ENCODE assay signal across 8 mouse cellular contexts in genomic region chr10:82986993-82987349, GRCm38 (mm10). TPM values are rescaled to one million over a fixed set of nuclear protein-coding genes. Genes with fewer than 3 reads are reported as not detected.
A peak's percentile ranks its signal among the peaks of the same experiment; 100 is the strongest.
DNase-seq lines count a peak whose midpoint lies in the region; ATAC-seq and TF ChIP-seq lines count a peak whose summit lies in the region.

No protein-coding gene starts in this region.

- no peaks in the 10 kb centered on the region for H3K79me2 ChIP-seq in heart, adult 2 months (replicated peaks; ENCODE audit: control insufficient read depth, insufficient read depth, low read length)

- H3K36me3 ChIP-seq in heart, adult 2 months (ENCODE audit: control insufficient read depth, insufficient read depth, low read length), result no peaks in the 10 kb centered on the region; the same call in 1 of the 2 replicates
- H3K36me3 ChIP-seq in forebrain, embryonic 12.5 days (replicated peaks), result no peaks in the 10 kb centered on the region
- no peaks in the 10 kb centered on the region for H3K36me3 ChIP-seq in liver, embryonic 13.5 days

- H3K9ac ChIP-seq in heart, adult 2 months (ENCODE audit: low read depth, low read length), result peak overlapping the region; percentile 72
- peak overlapping the region; percentile 87 for H3K9ac ChIP-seq in forebrain, embryonic 12.5 days
- H3K9ac ChIP-seq in liver, embryonic 13.5 days, result peak overlapping the region; percentile 94

- no peaks in the 10 kb centered on the region for H3K9me3 ChIP-seq in forebrain, embryonic 12.5 days
- H3K9me3 ChIP-seq in liver, embryonic 13.5 days (replicated peaks), result no peaks in the 10 kb centered on the region

- H3K4me3 ChIP-seq in heart, adult 2 months, result peak overlapping the region; percentile 82
- H3K4me3 ChIP-seq in forebrain, embryonic 12.5 days (replicated peaks), result peak overlapping the region; percentile 80
- H3K4me3 ChIP-seq in liver, embryonic 13.5 days (replicated peaks), result peak overlapping the region; percentile 90

- no peak for TF ChIP-seq EP300 in heart, adult 2 months (IDR thresholded peaks at IDR 0.05; ENCODE audit: insufficient read depth, low read depth, low read length)

- no peak for ATAC-seq in forebrain, embryonic 12.5 days (ENCODE audit: low FRiP score)
- ATAC-seq in liver, embryonic 13.5 days (ENCODE audit: low read depth), result no peak

- WGBS in heart, adult 2 months, result 30% methylated on average over 8 of the region's 8 CpGs
- WGBS in forebrain, embryonic 12.5 days, result 17% methylated on average over 8 of the region's 8 CpGs
- 14% methylated on average over 8 of the region's 8 CpGs for WGBS in liver, embryonic 13.5 days (ENCODE audit: insufficient replicate concordance)

- DNase-seq in heart, adult 2 months, result no peak
- no peak for DNase-seq in heart, postnatal 10 days
- peak; percentile 40 for DNase-seq in 3T3-L1 (ENCODE audit: low read depth, low spot score)
- no peak for DNase-seq in liver, embryonic 13.5 days
- no peak for DNase-seq in frontal cortex, adult 2 months (ENCODE audit: extremely low spot score in 1 of 2, low spot score in 1 of 2)
- DNase-seq in ovary, postnatal 10 days (ENCODE audit: low spot score), result no peak
- no peak for DNase-seq in layer of hippocampus, adult 9-11 months

- H3K4me1 ChIP-seq in heart, adult 2 months (ENCODE audit: control insufficient read depth, insufficient read depth, low read length), result no peaks in the 10 kb centered on the region
- H3K4me1 ChIP-seq in forebrain, embryonic 12.5 days, result peaks cover 54% of the 10 kb centered on the region
- H3K4me1 ChIP-seq in liver, embryonic 13.5 days (replicated peaks), result peaks cover 74% of the 10 kb centered on the region

- intact Hi-C loops in heart, adult 2 months (cut with DNase I), result loop anchor here (2.0 to 5.0 kb wide), 4 partner anchors 18 to 210 kb away; no protein-coding TSS in a partner anchor
- intact Hi-C loops in heart, postnatal 10 days (cut with DNase I), result loop anchor here (5.0 kb wide), 4 partner anchors 55 to 210 kb away; no protein-coding TSS in a partner anchor

- no peak for TF ChIP-seq CTCF in heart, adult 2 months (IDR thresholded peaks at IDR 0.05)

- H3K4me2 ChIP-seq in forebrain, embryonic 12.5 days, result peak overlapping the region; percentile 93
- peak overlapping the region; percentile 92 for H3K4me2 ChIP-seq in liver, embryonic 13.5 days

- no peak for TF ChIP-seq POLR2A in heart, adult 2 months (IDR thresholded peaks at IDR 0.05; ENCODE audit: insufficient read depth, low read depth, low read length)

- H3K27me3 ChIP-seq in heart, adult 2 months (ENCODE audit: control insufficient read depth, insufficient read depth, low read length), result peaks cover 2% of the 10 kb centered on the region; the same call in 1 of the 2 replicates
- H3K27me3 ChIP-seq in forebrain, embryonic 12.5 days, result peaks cover 25% of the 10 kb centered on the region
- H3K27me3 ChIP-seq in liver, embryonic 13.5 days, result peaks cover 29% of the 10 kb centered on the region

- H3K27ac ChIP-seq in heart, adult 2 months, result peak overlapping the region; percentile 82
- H3K27ac ChIP-seq in forebrain, embryonic 12.5 days, result no peak overlapping the region
- H3K27ac ChIP-seq in liver, embryonic 13.5 days, result peak overlapping the region; percentile 92

RNA-seq across cellular contexts. Expression of gene Chst11, which starts 1.7 kb away (rescaled TPM):
- total RNA-seq in heart, adult 2 months (2021), result 1 to 10 TPM; 3.1 to 3.2 TPM
- 4.5 and 6.8 TPM in 2 replicates for polyA plus RNA-seq in heart, adult 2 months (2012; rRNA removed)
- total RNA-seq in heart, postnatal 10 days (2021), result 1 to 10 TPM; 3.7 to 5.8 TPM
- 1.8 and 2.6 TPM in 2 replicates for polyA plus RNA-seq in forebrain, embryonic 12.5 days (2016; fragmentation: Nextera tagmentation; extraction: Ambion mirVana)
- polyA plus RNA-seq in liver, embryonic 13.5 days (2015; fragmentation: Nextera tagmentation; extraction: Ambion mirVana), result 1.2 and 1.3 TPM in 2 replicates
- polyA plus RNA-seq in frontal cortex, adult 2 months (2012; rRNA removed), result 32.8 and 34.6 TPM in 2 replicates
